Mouse (Mus musculus) left cerebral cortex, adult 18-20 months (tissue): ENCODE measurements around the gene Acox1. TPM values are rescaled to one million over a fixed set of nuclear protein-coding genes. Genes with fewer than 3 reads are reported as not detected.

Experiments used
- DNase-seq, 2 experiments: peaks; one replicate each; pipeline ENCODE4 v3.0.0; 2021 to 2022; ENCODE audit warnings: low spot score in 2 of 2, mixed read lengths in 1 of 2
- total RNA-seq, 2 experiments: library from RNA; stranded (reverse); gene quantifications; 2 replicates each; pipeline ENCODE4 v1.2.3; 2021

Gene Acox1
- total RNA-seq, 2 experiments from 2014 or later: 115 to 123 TPM

GRCm38 (mm10) chr11:116131349-116132170, 67.3 kb downstream of the Acox1 start:
- no peak for DNase-seq

GRCm38 (mm10) chr11:116130488-116131205, 68.2 kb downstream of the Acox1 start, which contains the start of gene Trim65:
TSS of gene Trim65 (minus strand) at chr11:116131128.
- DNase-seq: peak; percentile 84 to 90

- no peak for DNase-seq
Observed at GRCm38 (mm10) chr11:116129993-116130487, 68.8 kb downstream of the Acox1 start.

GRCm38 (mm10) chr11:116129091-116129790, 69.6 kb downstream of the Acox1 start:
- DNase-seq: no peak

- no peak for DNase-seq
Observed at GRCm38 (mm10) chr11:116127986-116128385, 70.9 kb downstream of the Acox1 start.

- no peak for DNase-seq
Observed at GRCm38 (mm10) chr11:116127156-116127980, 71.5 kb downstream of the Acox1 start, which contains the start of gene Trim47. TSS of gene Trim47 (minus strand) at chr11:116127210.

GRCm38 (mm10) chr11:116126261-116126660, 72.6 kb downstream of the Acox1 start:
- no peak for DNase-seq

Other genes with a start within 250 kb of the Acox1 start
- 1 to 10 TPM; 4.5 to 6.9 TPM for gene Itgb4, start 224.3 kb downstream of the Acox1 start, total RNA-seq
- 10 to 100 TPM; 15.5 to 16.3 TPM for gene Galk1, start 186.3 kb downstream of the Acox1 start, total RNA-seq
- 100 to 1,000 TPM; 246 to 269 TPM for gene H3f3b, start 171.1 kb downstream of the Acox1 start, total RNA-seq
- 10 to 100 TPM; 21.8 to 22.3 TPM for gene Unk, start 168.7 kb downstream of the Acox1 start, total RNA-seq
- gene Unc13d, start 121.1 kb downstream of the Acox1 start, total RNA-seq: 1 to 10 TPM; 1.8 to 2.7 TPM
- 100 to 1,000 TPM; 464 to 477 TPM for gene Wbp2, start 112.0 kb downstream of the Acox1 start, total RNA-seq
- gene Trim47, start 71.8 kb downstream of the Acox1 start, total RNA-seq: 1 to 10 TPM; 7.3 to 7.9 TPM
- 1 to 10 TPM; 7.3 to 7.9 TPM for gene Trim65, start 67.9 kb downstream of the Acox1 start, total RNA-seq
- 10 to 100 TPM; 61.7 to 66.9 TPM for gene Mrpl38, start 60.2 kb downstream of the Acox1 start, total RNA-seq
- gene Fbf1, start 30.9 kb downstream of the Acox1 start, total RNA-seq: 10 to 100 TPM; 75.9 to 81.3 TPM
- 10 to 100 TPM; 37.8 to 39.5 TPM for gene Ten1, start 190 bp downstream of the Acox1 start, total RNA-seq
- 1 to 10 TPM; 1.8 to 1.9 TPM for gene Evpl, start 39.0 kb upstream of the Acox1 start, total RNA-seq
- gene Srp68, start 75.2 kb upstream of the Acox1 start, total RNA-seq: 10 to 100 TPM; 76.5 to 78.4 TPM
- gene Galr2, start 81.9 kb upstream of the Acox1 start, total RNA-seq: not detected
- 100 to 1,000 TPM in 1 of 2 experiments, 10 to 100 TPM in 1; 91.1 to 103 TPM for gene Exoc7, start 108.2 kb upstream of the Acox1 start, total RNA-seq
- 1 to 10 TPM; 3.8 to 3.9 TPM for gene Foxj1, start 136.4 kb upstream of the Acox1 start, total RNA-seq
- 100 to 1,000 TPM; 256 to 274 TPM for gene Rnf157, start 214.0 kb upstream of the Acox1 start, total RNA-seq
- 10 to 100 TPM; 27.5 to 32.6 TPM for gene Ubald2, start 235.0 kb upstream of the Acox1 start, total RNA-seq